Mouse (Mus musculus): ENCODE data around the gene Rhbdd1. TPM values are rescaled to one million over a fixed set of nuclear protein-coding genes. Genes with fewer than 3 reads are reported as not detected.

Gene Rhbdd1
- 2.4 and 2.7 TPM in 2 replicates for polyA plus RNA-seq (2021; fragmentation: Nextera tagmentation)
- long read RNA-seq, experiment 1, transcript Rhbdd1-201 (7 exons, 3,636 nt) = major isoform, 17 of 24 reads
- long read RNA-seq, experiment 1, partial matches to known transcripts = 2 of 24 reads
- long read RNA-seq, experiment 1, other reads (novel, unspliced or antisense) = 3 of 24 reads
- long read RNA-seq, experiment 2, partial matches to known transcripts = 1 of 7 reads
- long read RNA-seq, experiment 2, other reads (novel, unspliced or antisense) = 2 of 7 reads

GRCm38 (mm10) chr1:82316111-82316745 is at the start of gene Rhbdd1:
TSS of gene Rhbdd1 (plus strand) at chr1:82316452.

DNA sequence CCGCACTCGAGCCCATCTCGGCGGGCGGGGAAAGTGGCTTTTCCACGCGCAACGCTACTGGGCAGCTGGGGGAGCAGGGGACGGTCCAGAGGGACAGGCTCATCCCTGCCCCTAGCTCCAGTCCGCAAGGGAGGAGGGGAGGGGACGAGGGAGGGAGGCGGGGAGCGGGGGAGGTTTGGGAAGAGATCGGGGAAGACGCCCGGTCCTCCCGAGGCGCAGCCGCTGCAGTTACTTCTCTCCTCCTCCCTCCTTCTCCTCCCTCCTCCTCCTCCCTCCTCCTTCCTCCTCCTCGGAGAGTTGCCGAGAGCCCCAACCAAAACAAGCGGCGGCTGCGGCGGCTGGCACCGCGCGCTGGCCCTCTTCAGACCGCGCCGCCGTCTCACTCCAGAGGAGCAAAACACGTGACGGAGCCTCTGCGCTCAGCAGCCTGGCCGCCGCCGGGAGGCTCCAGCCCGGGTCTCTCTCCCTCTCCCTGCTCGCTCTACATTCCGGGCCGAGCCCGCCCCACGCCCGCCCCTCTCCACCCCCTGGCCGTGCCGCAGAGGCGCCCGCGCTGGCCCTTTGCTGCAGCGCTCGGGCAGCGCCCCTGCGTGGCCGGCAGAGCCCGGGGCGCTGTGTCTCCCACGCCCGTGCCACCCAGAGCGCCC is 25.0 kb upstream of the Rhbdd1 start, which contains the start of gene Irs1:
Gene Irs1 (minus strand): TSS at position 266 of the 647 bp plus-strand sequence.

Other genes with a start within 250 kb of the Rhbdd1 start
- gene Gm9747, start 83.3 kb upstream of the Rhbdd1 start, polyA plus RNA-seq (2021; fragmentation: Nextera tagmentation) = 2.7 and 3.3 TPM in 2 replicates
- 1.3 and 1.9 TPM in 2 replicates for gene Irs1, start 25.0 kb upstream of the Rhbdd1 start, polyA plus RNA-seq (2021; fragmentation: Nextera tagmentation)

All from left cerebral cortex, adult 6 months (tissue).